Mouse (Mus musculus) midbrain, embryonic 13.5 days (tissue): Measurements from ENCODE around the gene Eif3g. TPM values are rescaled to one million over a fixed set of nuclear protein-coding genes. Genes with fewer than 3 reads are reported as not detected.

Source experiments
- ATAC-seq: fragments of 200-750 bp; cut with Nextera tagmentation; 2 replicates; pipeline ENCODE4 v1.8.0; 2017; ENCODE audit warnings: mild to moderate bottlenecking, moderate TSS enrichment, moderate library complexity
- H3K27ac ChIP-seq: fragments of 300-500 bp; sonication (generic); 2 replicates; pipeline ENCODE4 v1.5.1; 2015; ENCODE audit warnings: inconsistent platforms, mild to moderate bottlenecking, moderate library complexity
- H3K27me3 ChIP-seq: fragments of 300-500 bp; sonication (generic); 2 replicates; pipeline ENCODE4 v1.6.1; 2015; ENCODE audit warnings: mild to moderate bottlenecking, inconsistent platforms
- H3K36me3 ChIP-seq: fragments of 300-500 bp; sonication (generic); 2 replicates; pipeline ENCODE4 v1.6.1; 2015; ENCODE audit warnings: mild to moderate bottlenecking, inconsistent platforms
- H3K4me1 ChIP-seq: fragments of 300-500 bp; sonication (generic); replicated peaks from 2 replicates; pipeline ENCODE4 v1.6.1; 2015; ENCODE audit warnings: inconsistent platforms
- H3K4me2 ChIP-seq: fragments of 300-500 bp; sonication (generic); replicated peaks from 2 replicates; pipeline ENCODE4 v1.6.1; 2015; ENCODE audit warnings: moderate library complexity, mild to moderate bottlenecking, inconsistent platforms
- H3K4me3 ChIP-seq: fragments of 300-500 bp; sonication (generic); replicated peaks from 2 replicates; pipeline ENCODE4 v1.5.1; 2015; ENCODE audit warnings: mild to moderate bottlenecking, inconsistent platforms
- H3K9ac ChIP-seq: fragments of 300-500 bp; sonication (generic); replicated peaks from 2 replicates; pipeline ENCODE4 v1.6.1; 2015; ENCODE audit warnings: mild to moderate bottlenecking, inconsistent platforms
- H3K9me3 ChIP-seq: fragments of 300-500 bp; sonication (generic); 2 replicates; pipeline ENCODE4 v1.6.1; 2016; ENCODE audit warnings: mild to moderate bottlenecking, inconsistent platforms
- WGBS: fragments of 180-500 bp; shearing (Covaris S2); methylation state at CpG from one replicate; pipeline ENCODE4 v1.1.7; 2015; 5-methylcytosine and 5-hydroxymethylcytosine counted together
- microRNA-seq: library from miRNA; unstranded; fragments of <30 nt; microRNA quantifications from one replicate; pipeline ENCODE4, GENCODE M21; 2016
- polyA plus RNA-seq: library from polyadenylated mRNA; unstranded; fragments of >200 nt; fragmentation: Nextera tagmentation; extraction: Ambion mirVana; gene quantifications from 2 replicates; pipeline ENCODE4 v1.2.1, GENCODE M21; 2015

Gene Eif3g
- polyA plus RNA-seq, 1 experiment from 2014 or later: 291 TPM

DNA sequence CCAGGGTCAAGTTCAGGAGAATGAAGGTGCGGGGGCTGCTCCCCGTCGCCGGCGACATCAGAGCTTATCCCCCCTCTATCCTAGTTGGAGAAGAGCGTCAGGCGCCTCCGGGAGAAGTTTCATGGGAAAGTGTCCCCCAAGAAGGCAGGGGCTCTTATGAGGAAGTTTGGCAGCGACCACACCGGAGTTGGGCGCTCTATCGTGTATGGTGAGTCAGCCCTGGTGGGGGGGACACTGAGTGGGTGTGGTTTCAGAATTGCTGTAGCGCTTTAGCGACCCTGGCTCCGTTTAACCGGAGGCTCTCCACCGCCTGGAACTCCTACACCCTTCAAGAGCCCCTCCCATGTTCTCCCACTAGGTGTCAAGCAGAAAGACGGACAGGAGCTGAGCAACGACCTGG, 29.2 kb downstream of the Eif3g start:
- no peak for ATAC-seq
- H3K36me3 ChIP-seq: no peaks in the 10 kb centered on the region
- H3K4me1 ChIP-seq: no peaks in the 10 kb centered on the region; the same call in 1 of the 2 replicates
- no peaks in the 10 kb centered on the region for H3K9me3 ChIP-seq
- H3K27ac ChIP-seq: no peak overlapping the region
- 6% methylated on average over 19 of the region's 19 CpGs for WGBS
- H3K4me3 ChIP-seq: no peak overlapping the region
- no peak overlapping the region for H3K9ac ChIP-seq
- peaks cover 51% of the 10 kb centered on the region for H3K27me3 ChIP-seq
- peak overlapping the region; percentile 35; the same call in 1 of the 2 replicates for H3K4me2 ChIP-seq

GRCm38 (mm10) chr9:20868448-20869001, 29.9 kb downstream of the Eif3g start, which contains the start of gene A230050P20Rik:
Gene A230050P20Rik, plus strand, starts transcription at chr9:20868642.
- H3K9ac ChIP-seq: no peak within 1 kb of the TSS

DNA sequence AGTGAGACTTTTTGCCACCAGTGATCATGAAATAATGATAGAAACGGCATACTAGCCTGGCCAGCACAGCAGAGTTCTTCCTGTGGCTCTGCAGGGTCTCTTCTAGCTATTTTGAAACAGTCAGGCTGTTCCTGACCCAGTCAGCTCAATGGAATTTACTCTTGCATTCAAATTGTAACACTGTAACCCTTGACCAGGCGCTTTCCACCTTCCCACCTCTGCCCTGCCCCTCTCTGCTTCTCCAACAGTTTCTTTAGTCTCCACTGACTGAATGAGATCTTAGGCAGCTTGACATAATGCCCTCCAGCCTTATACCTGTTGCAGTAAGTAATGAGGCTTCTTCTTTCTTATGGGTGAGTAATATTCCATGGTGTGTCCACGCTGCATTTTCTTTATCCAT, 31.5 kb downstream of the Eif3g start:
- peaks cover 51% of the 10 kb centered on the region for H3K27me3 ChIP-seq
- no peaks in the 10 kb centered on the region for H3K36me3 ChIP-seq
- H3K27ac ChIP-seq: no peak overlapping the region
- H3K9ac ChIP-seq: no peak overlapping the region
- no peaks in the 10 kb centered on the region for H3K9me3 ChIP-seq
- no peak for ATAC-seq
- H3K4me1 ChIP-seq: no peaks in the 10 kb centered on the region; the same call in 1 of the 2 replicates
- H3K4me2 ChIP-seq: no peak overlapping the region
- no peak overlapping the region for H3K4me3 ChIP-seq
- WGBS: 63% methylated on average over 3 of the region's 3 CpGs

More at GRCm38 (mm10) chr9:20868448-20869001, 29.9 kb downstream of the Eif3g start, which contains the start of gene A230050P20Rik:
- no peak for ATAC-seq
- Histone ChIP-seq H3K27ac (no peak within 1 kb of the TSS), H3K4me2 (peak within 1 kb of the TSS; percentile 35), H3K9me3 (no peaks in the 10 kb centered on the region), H3K27me3 (peaks cover 51% of the 10 kb centered on the region), H3K4me3 (peak within 1 kb of the TSS; percentile 20), H3K36me3 (no peaks in the 10 kb centered on the region), H3K4me1 (no peaks in the 10 kb centered on the region; the same call in 1 of the 2 replicates)
- 14% methylated on average over 53 of the region's 53 CpGs for WGBS

DNA sequence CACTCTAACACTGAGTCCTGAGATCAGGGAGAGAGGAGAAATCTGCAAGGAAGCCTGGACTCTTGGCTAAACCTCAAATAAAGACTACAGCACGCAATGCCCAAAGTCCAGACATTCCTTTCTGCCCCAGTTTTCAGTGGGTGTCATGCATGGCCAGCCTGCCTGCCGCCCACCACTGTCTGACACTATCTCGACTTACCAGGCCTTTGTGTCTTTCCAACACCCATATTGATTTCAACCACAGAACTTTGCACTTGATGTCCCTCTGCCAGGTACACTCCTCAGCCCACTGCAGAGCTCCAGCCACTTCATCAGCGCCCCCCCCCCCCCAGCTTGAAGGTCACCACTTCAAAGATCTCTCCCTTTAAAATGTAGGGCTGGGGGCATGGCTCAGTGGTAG, 36.2 kb downstream of the Eif3g start:
- no peak for ATAC-seq
- H3K27ac ChIP-seq: no peak overlapping the region
- 59% methylated on average over 4 of the region's 4 CpGs for WGBS

DNA sequence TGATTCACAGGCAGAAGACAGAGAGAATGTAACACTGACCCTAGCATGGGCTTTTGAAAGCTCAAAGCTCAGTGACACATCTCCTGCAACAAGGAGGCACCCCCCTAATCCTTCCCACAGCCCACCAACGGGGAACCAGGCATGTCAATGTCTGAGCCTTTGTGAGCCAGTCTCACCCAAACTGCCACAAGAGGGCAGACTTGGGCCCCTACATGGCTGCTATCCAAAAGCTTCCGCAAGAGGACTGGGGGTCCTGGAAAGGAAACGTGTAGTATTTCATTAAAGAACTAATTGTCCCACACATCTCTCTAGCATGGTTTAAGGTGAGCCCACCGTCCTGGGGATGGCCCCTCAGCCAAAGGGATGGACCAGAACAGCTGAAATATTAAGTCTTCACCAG, 36.6 kb downstream of the Eif3g start:
- Histone ChIP-seq H3K36me3 (no peaks in the 10 kb centered on the region), H3K9me3 (no peaks in the 10 kb centered on the region), H3K4me1 (no peaks in the 10 kb centered on the region), H3K4me3 (no peak overlapping the region), H3K27ac (no peak overlapping the region), H3K9ac (no peak overlapping the region), H3K4me2 (no peak overlapping the region), H3K27me3 (peaks cover 6% of the 10 kb centered on the region)
- no peak for ATAC-seq
- WGBS: 9% methylated on average over 4 of the region's 4 CpGs

More for the DNA sequence above, 36.2 kb downstream of the Eif3g start:
- Histone ChIP-seq H3K9ac (no peak overlapping the region), H3K4me1 (no peaks in the 10 kb centered on the region), H3K9me3 (no peaks in the 10 kb centered on the region), H3K4me3 (no peak overlapping the region), H3K27me3 (peaks cover 10% of the 10 kb centered on the region), H3K4me2 (no peak overlapping the region), H3K36me3 (no peaks in the 10 kb centered on the region)

- no peak for ATAC-seq
- Histone ChIP-seq H3K36me3 (no peaks in the 10 kb centered on the region), H3K27ac (no peak overlapping the region), H3K4me3 (no peak overlapping the region), H3K4me2 (no peak overlapping the region), H3K4me1 (no peaks in the 10 kb centered on the region), H3K9ac (no peak overlapping the region), H3K9me3 (no peaks in the 10 kb centered on the region), H3K27me3 (peaks cover 5% of the 10 kb centered on the region; the same call in 1 of the 2 replicates)
- WGBS: 62% methylated on average over 6 of the region's 6 CpGs
Measured at GRCm38 (mm10) chr9:20859926-20860325, 38.5 kb downstream of the Eif3g start.

DNA sequence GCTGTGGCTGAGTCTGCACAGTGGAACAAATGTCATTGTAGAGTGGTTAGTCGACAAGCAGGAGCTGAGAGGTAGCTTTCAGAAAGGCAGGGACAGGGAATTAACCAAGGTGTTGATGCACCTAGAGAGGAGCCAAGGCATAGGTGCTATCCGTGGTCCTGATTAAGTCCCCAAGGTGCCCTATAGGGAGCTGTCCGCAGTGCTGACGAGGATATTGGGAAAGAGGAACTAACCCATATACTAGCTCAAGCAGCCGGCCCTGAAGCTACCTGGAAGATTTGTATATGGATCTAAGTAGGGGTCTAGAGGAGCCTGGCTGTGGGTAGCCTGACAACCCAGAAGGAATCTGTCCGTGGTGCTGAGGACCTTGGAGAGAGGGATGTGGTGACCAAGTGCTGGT, 41.3 kb downstream of the Eif3g start:
- no peak overlapping the region for H3K27ac ChIP-seq
- H3K9ac ChIP-seq: no peak overlapping the region
- H3K27me3 ChIP-seq: peaks cover 11% of the 10 kb centered on the region; the same call in 1 of the 2 replicates
- H3K4me1 ChIP-seq: no peaks in the 10 kb centered on the region
- no peak overlapping the region for H3K4me3 ChIP-seq
- no peaks in the 10 kb centered on the region for H3K36me3 ChIP-seq
- no peak for ATAC-seq
- H3K4me2 ChIP-seq: no peak overlapping the region
- WGBS: 15% methylated on average over 6 of the region's 6 CpGs
- H3K9me3 ChIP-seq: no peaks in the 10 kb centered on the region

- no peaks in the 10 kb centered on the region for H3K36me3 ChIP-seq
- WGBS: 97% methylated on average over 2 of the region's 2 CpGs
- ATAC-seq: no peak
Measured at GRCm38 (mm10) chr9:20850179-20850578, 48.2 kb downstream of the Eif3g start.

More at GRCm38 (mm10) chr9:20850179-20850578, 48.2 kb downstream of the Eif3g start:
- H3K27ac ChIP-seq: no peak overlapping the region
- H3K9ac ChIP-seq: no peak overlapping the region
- no peak overlapping the region for H3K4me3 ChIP-seq
- H3K4me2 ChIP-seq: no peak overlapping the region
- H3K9me3 ChIP-seq: no peaks in the 10 kb centered on the region
- peaks cover 8% of the 10 kb centered on the region; the same call in 1 of the 2 replicates for H3K27me3 ChIP-seq
- no peaks in the 10 kb centered on the region for H3K4me1 ChIP-seq

Small RNA genes lying within 50 kb of the gene (microRNA-seq; reads per million reads assigned to microRNA genes)
- gene Mir7081: 2.1 reads per million, percentile 2 among the genes with 10 or more reads in this experiment

Other genes with a start within 250 kb of the Eif3g start
- gene Pin1, start 246.5 kb downstream of the Eif3g start, polyA plus RNA-seq: 62.0 and 63.2 TPM in 2 replicates
- gene Olfm2, start 152.3 kb downstream of the Eif3g start, polyA plus RNA-seq: 92.0 and 96.7 TPM in 2 replicates
- 0.32 and 0.35 TPM in 2 replicates for gene Col5a3, start 83.6 kb downstream of the Eif3g start, polyA plus RNA-seq
- gene Rdh8, start 80.1 kb downstream of the Eif3g start, polyA plus RNA-seq: not detected in 2 replicates
- gene A230050P20Rik, start 30.0 kb downstream of the Eif3g start, polyA plus RNA-seq: 0.94 and 1.1 TPM in 2 replicates
- 8.0 and 10.4 TPM in 2 replicates for gene Angptl6, start 18.9 kb downstream of the Eif3g start, polyA plus RNA-seq
- 49.2 and 49.5 TPM in 2 replicates for gene Ppan, start 10.4 kb downstream of the Eif3g start, polyA plus RNA-seq
- gene Dnmt1, start 61.3 kb upstream of the Eif3g start, polyA plus RNA-seq: 75.2 and 76.3 TPM in 2 replicates
- 8.5 and 9.5 TPM in 2 replicates for gene S1pr2, start 78.2 kb upstream of the Eif3g start, polyA plus RNA-seq
- gene Mrpl4, start 104.1 kb upstream of the Eif3g start, polyA plus RNA-seq: 98.1 and 102 TPM in 2 replicates
- gene Icam1, start 117.4 kb upstream of the Eif3g start, polyA plus RNA-seq: 2.9 and 3.9 TPM in 2 replicates
- 0.23 TPM in 2 replicates for gene Icam4, start 130.8 kb upstream of the Eif3g start, polyA plus RNA-seq
- 0.32 and 0.34 TPM in 2 replicates for gene Icam5, start 133.4 kb upstream of the Eif3g start, polyA plus RNA-seq
- 1.8 and 2.0 TPM in 2 replicates for gene Zglp1, start 168.5 kb upstream of the Eif3g start, polyA plus RNA-seq
- 1.0 and 1.2 TPM in 2 replicates for gene Gm49373, start 174.5 kb upstream of the Eif3g start, polyA plus RNA-seq
- gene Fdx1l, start 175.0 kb upstream of the Eif3g start, polyA plus RNA-seq: 54.4 and 54.8 TPM in 2 replicates
- gene Gm38431, start 193.4 kb upstream of the Eif3g start, polyA plus RNA-seq: 1.6 and 1.8 TPM in 2 replicates
- gene Raver1, start 193.4 kb upstream of the Eif3g start, polyA plus RNA-seq: 33.4 and 40.7 TPM in 2 replicates
- gene Tyk2, start 232.6 kb upstream of the Eif3g start, polyA plus RNA-seq: 11.5 and 12.2 TPM in 2 replicates